Mouse (Mus musculus) spleen, postnatal 4 days (tissue): Measurements from ENCODE around the gene Il15ra.

ENCODE experiments used
- DNase-seq, 2 experiments: peaks; one replicate each; pipeline ENCODE4 v3.0.0; 2022; ENCODE audit warnings: low spot score in 2 of 2

Gene Il15ra

GRCm38 (mm10) chr2:11777091-11778068 lies 72.3 kb downstream of the Il15ra start, which contains the start of the genes Fbh1 and Ankrd16:
Fbh1 (minus strand) TSS chr2:11777582.
Ankrd16 (plus strand) TSS chr2:11777876.
- DNase-seq = peak; percentile 100

DNA sequence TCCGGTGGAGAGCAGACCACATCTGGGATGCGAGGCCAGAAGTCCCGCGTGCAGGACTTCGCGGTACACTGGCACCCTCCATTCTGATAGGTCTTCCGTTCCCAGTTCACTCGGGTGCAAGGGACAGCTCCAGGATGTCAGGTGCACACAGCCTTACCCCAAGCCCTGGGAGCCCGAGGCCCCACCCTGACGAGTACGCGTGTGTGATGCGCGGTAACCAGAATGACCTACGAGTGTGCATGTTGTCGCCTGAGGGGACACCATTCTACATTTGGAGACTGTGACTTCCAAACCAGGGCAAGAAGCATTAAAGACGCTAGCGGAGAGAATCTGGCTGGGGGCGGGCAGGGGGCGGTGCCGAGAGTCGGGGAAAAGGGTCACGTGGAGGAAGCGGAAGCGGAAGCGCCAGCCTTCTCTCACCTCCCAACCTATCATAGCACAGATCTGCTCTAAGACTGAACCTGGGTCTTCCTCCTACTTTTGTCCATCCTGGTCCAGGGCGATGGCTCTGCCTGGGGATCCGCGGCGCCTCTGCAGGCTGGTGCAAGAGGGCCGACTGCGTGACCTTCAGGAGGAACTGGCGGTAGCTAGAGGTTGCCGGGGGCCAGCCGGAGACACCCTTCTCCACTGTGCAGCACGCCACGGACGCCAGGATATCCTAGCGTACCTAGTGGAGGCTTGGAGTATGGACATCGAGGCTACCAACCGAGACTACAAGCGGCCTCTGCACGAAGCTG lies 73.2 kb downstream of the Il15ra start:
- peak; percentile 82 to 90 for DNase-seq
